Mouse (Mus musculus): ENCODE measurements around the gene Arhgap20. TPM values are rescaled to one million over a fixed set of nuclear protein-coding genes. Genes with fewer than 3 reads are reported as not detected.

The Arhgap20 gene
- total and polyA plus RNA-seq, 3 experiments, result 0.54 to 0.93 (median 0.60) TPM

DNA sequence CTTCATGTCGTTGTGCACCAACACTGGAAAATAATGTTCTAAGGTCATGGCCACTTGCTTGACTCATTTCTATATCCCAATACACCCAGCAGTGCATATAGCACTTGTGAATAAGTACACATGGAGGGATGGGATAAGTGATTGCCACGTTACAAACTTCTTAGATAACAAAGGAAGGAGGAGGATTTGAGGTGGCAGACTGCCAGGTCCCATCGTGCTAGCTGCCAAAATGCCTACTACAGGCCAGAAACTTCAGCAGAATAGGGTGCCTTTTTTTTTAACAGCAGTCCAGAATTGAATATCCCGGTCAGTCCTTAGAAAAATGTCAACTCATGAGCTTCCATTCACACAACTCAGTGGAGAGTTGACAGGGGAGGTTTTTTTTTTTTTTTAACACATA is 78.1 kb downstream of the Arhgap20 start:
- Histone ChIP-seq H3K79me2 (replicated peaks; ENCODE audit: control insufficient read depth, extremely low read depth, insufficient read depth, poor library complexity, severe bottlenecking) (no peaks in the 10 kb centered on the region), H3K27me3 (replicated peaks) (no peaks in the 10 kb centered on the region), H3K9me3 (replicated peaks; ENCODE audit: low read length) (no peaks in the 10 kb centered on the region), H3K36me3 (replicated peaks in 1 of 2; ENCODE audit: control insufficient read depth in 1 of 2, insufficient read depth in 1 of 2, low read length in 1 of 2) (no peaks in the 10 kb centered on the region), H3K27ac (ENCODE audit: insufficient read depth, low read depth) (no peak overlapping the region), H3K4me2 (ENCODE audit: insufficient read depth, low read depth, poor library complexity, severe bottlenecking) (no peak overlapping the region), H3K4me3 (replicated peaks in 1 of 3; ENCODE audit: low read depth in 2 of 3, low read length in 2 of 3, poor library complexity in 1 of 3) (no peak overlapping the region), H3K4me1 (ENCODE audit: control insufficient read depth in 1 of 2, insufficient read depth in 2 of 2) (peaks cover 0 to 23% of the 10 kb centered on the region in 2 experiments; a peak in 2 of 4 replicates), H3K9ac (ENCODE audit: insufficient read depth, low read depth) (no peak overlapping the region)
- TF ChIP-seq JUN (IDR thresholded peaks at IDR 0.05; ENCODE audit: insufficient read depth, low read depth, low read length), result no peak
- TF ChIP-seq GABPA (IDR thresholded peaks at IDR 0.05; ENCODE audit: insufficient replicate concordance, low read depth, low read length), result no peak
- TF ChIP-seq ZNF384 (IDR thresholded peaks at IDR 0.05; ENCODE audit: low read depth, low read length), result peak; percentile 69
- dilution Hi-C loops (cut with MboI; ENCODE audit: extremely low pct_ligation_motif_present, extremely low pct_unique_long_range_greater_than_20kb, low sequenced_read_pairs), result no loop called here
- in situ Hi-C loops (cut with MboI; ENCODE audit: low pct_ligation_motif_present, low pct_unique_long_range_greater_than_20kb, low sequenced_read_pairs), result no loop called here
- no peak for DNase-seq (ENCODE audit: extremely low read depth)

DNA sequence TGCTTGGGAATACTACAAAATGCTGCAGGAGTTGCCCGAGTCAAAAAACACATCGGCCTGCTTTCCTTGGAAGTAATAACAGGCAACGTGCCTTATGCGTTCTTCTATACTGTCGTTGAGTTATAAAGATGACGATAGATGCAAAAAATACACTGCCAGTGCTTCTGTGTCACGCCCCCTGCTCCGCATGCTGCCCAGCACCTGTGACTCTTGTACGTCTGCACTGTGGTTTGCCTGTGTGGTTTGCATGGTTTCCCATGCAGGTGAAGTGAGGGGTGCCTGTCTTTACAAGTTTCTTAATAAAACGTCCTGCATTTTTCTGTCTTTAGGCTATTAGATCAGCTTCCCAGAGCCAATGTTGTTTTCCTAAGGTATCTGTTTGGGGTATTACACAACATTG is 80.7 kb downstream of the Arhgap20 start:
- no peak overlapping the region for H3K4me3 ChIP-seq (replicated peaks in 1 of 3; ENCODE audit: low read depth in 2 of 3, low read length in 2 of 3, poor library complexity in 1 of 3)

DNA sequence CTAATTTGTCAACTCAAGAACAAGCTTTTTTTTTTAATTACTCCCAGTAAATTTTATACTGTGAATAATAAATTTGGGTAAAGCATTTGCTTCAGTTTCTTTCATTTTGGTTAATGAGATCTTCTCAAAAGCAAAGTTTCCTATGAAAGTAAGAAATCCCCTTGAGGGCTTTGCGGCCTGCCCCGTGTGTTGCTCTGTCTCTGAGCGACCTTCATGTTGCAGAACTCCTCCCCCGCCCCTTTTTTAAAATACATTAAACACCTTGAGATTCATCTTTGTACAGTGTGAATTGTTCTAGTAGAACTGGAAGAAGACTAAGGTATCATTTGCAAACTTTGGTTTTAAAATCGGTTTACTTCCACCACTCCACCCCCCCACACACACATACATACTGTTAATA is 88.6 kb downstream of the Arhgap20 start:
- no peak for TF ChIP-seq MAFK (IDR thresholded peaks at IDR 0.05; ENCODE audit: insufficient replicate concordance, low read length)
- no peak for TF ChIP-seq UBTF (IDR thresholded peaks at IDR 0.05; ENCODE audit: low read depth, low read length)
- TF ChIP-seq ETS1 (conservative IDR thresholded peaks at IDR 0.05; ENCODE audit: low read depth, low read length), result peak; percentile 26; the same call in 1 of the 2 replicates
- TF ChIP-seq IRF4 (IDR thresholded peaks at IDR 0.05; ENCODE audit: low read depth, low read length), result peak; percentile 39; the same call in 1 of the 2 replicates
- no peak for TF ChIP-seq SIN3A (IDR thresholded peaks at IDR 0.05; ENCODE audit: low read length)

More for the DNA sequence above, 80.7 kb downstream of the Arhgap20 start:
- Histone ChIP-seq H3K27ac (ENCODE audit: insufficient read depth, low read depth) (no peak overlapping the region), H3K9ac (ENCODE audit: insufficient read depth, low read depth) (no peak overlapping the region), H3K79me2 (replicated peaks; ENCODE audit: control insufficient read depth, extremely low read depth, insufficient read depth, poor library complexity, severe bottlenecking) (no peaks in the 10 kb centered on the region), H3K4me1 (ENCODE audit: control insufficient read depth in 1 of 2, insufficient read depth in 2 of 2) (peaks cover 0 to 23% of the 10 kb centered on the region in 2 experiments; a peak in 2 of 4 replicates), H3K9me3 (replicated peaks; ENCODE audit: low read length) (no peaks in the 10 kb centered on the region), H3K36me3 (replicated peaks in 1 of 2; ENCODE audit: control insufficient read depth in 1 of 2, insufficient read depth in 1 of 2, low read length in 1 of 2) (no peaks in the 10 kb centered on the region), H3K4me2 (ENCODE audit: insufficient read depth, low read depth, poor library complexity, severe bottlenecking) (no peak overlapping the region), H3K27me3 (replicated peaks) (no peaks in the 10 kb centered on the region)
- TF ChIP-seq USF2 (conservative IDR thresholded peaks at IDR 0.05; ENCODE audit: low read depth, low read length) (no peak), BHLHE40 (IDR thresholded peaks at IDR 0.05; ENCODE audit: low read depth, low read length) (peak; percentile 41; the same call in 1 of the 2 replicates)
- dilution Hi-C loops (cut with MboI; ENCODE audit: extremely low pct_ligation_motif_present, extremely low pct_unique_long_range_greater_than_20kb, low sequenced_read_pairs), result no loop called here
- DNase-seq (ENCODE audit: extremely low read depth), result peak; percentile 31
- in situ Hi-C loops (cut with MboI; ENCODE audit: low pct_ligation_motif_present, low pct_unique_long_range_greater_than_20kb, low sequenced_read_pairs), result no loop called here

More for the DNA sequence above, 88.6 kb downstream of the Arhgap20 start:
- Histone ChIP-seq H3K27ac (ENCODE audit: insufficient read depth, low read depth) (no peak overlapping the region), H3K9ac (ENCODE audit: insufficient read depth, low read depth) (no peak overlapping the region), H3K4me2 (ENCODE audit: insufficient read depth, low read depth, poor library complexity, severe bottlenecking) (no peak overlapping the region), H3K27me3 (replicated peaks) (no peaks in the 10 kb centered on the region), H3K4me3 (replicated peaks in 1 of 3; ENCODE audit: low read depth in 2 of 3, low read length in 2 of 3, poor library complexity in 1 of 3) (no peak overlapping the region), H3K36me3 (replicated peaks in 1 of 2; ENCODE audit: control insufficient read depth in 1 of 2, insufficient read depth in 1 of 2, low read length in 1 of 2) (no peaks in the 10 kb centered on the region), H3K79me2 (replicated peaks; ENCODE audit: control insufficient read depth, extremely low read depth, insufficient read depth, poor library complexity, severe bottlenecking) (no peaks in the 10 kb centered on the region), H3K9me3 (replicated peaks; ENCODE audit: low read length) (no peaks in the 10 kb centered on the region), H3K4me1 (ENCODE audit: control insufficient read depth in 1 of 2, insufficient read depth in 2 of 2) (peaks cover 0 to 5% of the 10 kb centered on the region in 2 experiments; a peak in 1 of 4 replicates)
- in situ Hi-C loops (cut with MboI; ENCODE audit: low pct_ligation_motif_present, low pct_unique_long_range_greater_than_20kb, low sequenced_read_pairs), result no loop called here
- peak; percentile 40 for DNase-seq (ENCODE audit: extremely low read depth)
- dilution Hi-C loops (cut with MboI; ENCODE audit: extremely low pct_ligation_motif_present, extremely low pct_unique_long_range_greater_than_20kb, low sequenced_read_pairs), result no loop called here

All from CH12.LX (cell line).